Mouse (Mus musculus) megakaryocyte progenitor cell, adult 5-6 weeks (primary cell): ENCODE measurements around the gene Endov. TPM values are rescaled to one million over a fixed set of nuclear protein-coding genes. Genes with fewer than 3 reads are reported as not detected.

Source experiments
- ATAC-seq: replicated peaks from 2 replicates; pipeline ENCODE4 v1.8.0; 2016; ENCODE audit warnings: mild to moderate bottlenecking, moderate TSS enrichment, inconsistent platforms; ENCODE audit not compliant: poor library complexity
- total RNA-seq, 2 experiments: library from RNA; stranded (forward) in 1 of 2; stranded (reverse) in 1 of 2; fragments of 157-497, 149-512 nt in 1 of 2; fragments of 200-1000 nt in 1 of 2; gene quantifications; 2 replicates each; pipeline versions ENCODE4 v1.2.3 to v1.2.4; 2015 to 2017

Gene Endov
- total RNA-seq, 2 experiments from 2014 or later: 6.4 to 8.7 TPM

- peak; percentile 30; the same call in 1 of the 2 replicates for ATAC-seq
These were observed 54.8 kb downstream of the Endov start for GRCm38 (mm10) chr11:119545741-119546495.

- ATAC-seq: no peak
These were observed 55.5 kb downstream of the Endov start for GRCm38 (mm10) chr11:119546496-119547182.

- no peak for ATAC-seq
These were observed 56.2 kb downstream of the Endov start, which contains the start of gene Nptx1 for GRCm38 (mm10) chr11:119547183-119547921. Gene Nptx1, minus strand, starts transcription at chr11:119547753.

GRCm38 (mm10) chr11:119547951-119548591, 56.9 kb downstream of the Endov start:
- ATAC-seq: no peak

- no peak for ATAC-seq
These were observed 57.7 kb downstream of the Endov start for GRCm38 (mm10) chr11:119548741-119549370.

- ATAC-seq: no peak
These were observed 58.2 kb downstream of the Endov start for GRCm38 (mm10) chr11:119549371-119549811.

- no peak for ATAC-seq
These were observed 59.6 kb downstream of the Endov start for GRCm38 (mm10) chr11:119550546-119551335.

- no peak for ATAC-seq
These were observed 60.3 kb downstream of the Endov start for GRCm38 (mm10) chr11:119551468-119551867.

GRCm38 (mm10) chr11:119552301-119552700, 61.2 kb downstream of the Endov start:
- peak; percentile 43 for ATAC-seq

GRCm38 (mm10) chr11:119552902-119553802, 62.0 kb downstream of the Endov start:
- no peak for ATAC-seq

GRCm38 (mm10) chr11:119554706-119555105, 63.6 kb downstream of the Endov start:
- ATAC-seq: no peak

GRCm38 (mm10) chr11:119555170-119555569, 64.0 kb downstream of the Endov start:
- ATAC-seq: no peak

- no peak for ATAC-seq
These were observed 67.1 kb downstream of the Endov start for GRCm38 (mm10) chr11:119557940-119558869.

- no peak for ATAC-seq
These were observed 67.9 kb downstream of the Endov start for GRCm38 (mm10) chr11:119558870-119559610.
